Mouse (Mus musculus) layer of hippocampus, adult 18-20 months (tissue): ENCODE results near the gene Defb28. TPM values are rescaled to one million over a fixed set of nuclear protein-coding genes. Genes with fewer than 3 reads are reported as not detected.

ENCODE experiments used
- DNase-seq, 2 experiments: peaks; one replicate each; pipeline ENCODE4 v3.0.0; 2022; ENCODE audit warnings: low spot score in 2 of 2
- total RNA-seq, 2 experiments: library from RNA; stranded (reverse); gene quantifications; 2 replicates each; pipeline ENCODE4 v1.2.3; 2021

The Defb28 gene
- total RNA-seq, 2 experiments from 2014 or later: not detected

DNA sequence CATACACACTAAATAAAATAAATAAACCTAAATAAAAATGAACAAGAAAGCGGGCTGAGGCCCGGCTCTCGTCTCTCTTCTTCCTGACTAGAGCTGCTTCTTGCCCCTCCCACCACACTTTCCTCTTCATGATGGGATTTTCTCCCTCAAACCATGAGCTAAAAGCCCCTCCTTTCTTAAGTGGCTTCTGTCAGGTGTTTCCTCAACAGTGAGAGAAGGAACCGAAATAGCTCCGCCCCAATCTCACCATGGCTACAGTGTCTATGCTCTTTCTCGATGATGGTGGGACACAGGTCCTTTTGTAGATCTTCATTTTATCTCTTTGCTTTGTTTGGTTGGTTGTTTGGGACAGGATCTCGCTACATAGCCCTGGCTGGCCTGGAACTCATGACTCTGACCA, 38.6 kb downstream of the Defb28 start:
- no peak for DNase-seq

DNA sequence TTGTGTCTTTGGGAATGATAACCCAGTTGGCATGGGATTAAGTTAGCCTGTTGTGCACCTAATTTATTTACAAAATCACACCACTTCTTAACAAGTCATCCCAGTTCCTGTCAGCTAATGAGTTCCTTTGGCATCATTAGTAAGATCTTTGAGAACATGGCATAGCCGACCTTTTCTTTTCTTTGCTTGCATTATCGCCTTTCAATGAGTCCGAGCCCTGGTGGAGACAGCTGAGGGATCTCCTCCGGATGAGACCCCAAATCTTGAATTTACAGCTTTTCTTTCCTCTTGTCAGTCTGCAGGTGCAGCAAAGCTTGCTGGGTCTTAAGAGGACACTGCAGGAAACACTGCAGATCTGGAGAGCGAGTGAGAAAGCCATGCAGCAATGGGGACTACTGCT, 51.0 kb downstream of the Defb28 start, which contains the start of gene Gm17416:
Gene Gm17416 (plus strand): TSS at position 301 of the 400 bp plus-strand sequence.
- DNase-seq: no peak

DNA sequence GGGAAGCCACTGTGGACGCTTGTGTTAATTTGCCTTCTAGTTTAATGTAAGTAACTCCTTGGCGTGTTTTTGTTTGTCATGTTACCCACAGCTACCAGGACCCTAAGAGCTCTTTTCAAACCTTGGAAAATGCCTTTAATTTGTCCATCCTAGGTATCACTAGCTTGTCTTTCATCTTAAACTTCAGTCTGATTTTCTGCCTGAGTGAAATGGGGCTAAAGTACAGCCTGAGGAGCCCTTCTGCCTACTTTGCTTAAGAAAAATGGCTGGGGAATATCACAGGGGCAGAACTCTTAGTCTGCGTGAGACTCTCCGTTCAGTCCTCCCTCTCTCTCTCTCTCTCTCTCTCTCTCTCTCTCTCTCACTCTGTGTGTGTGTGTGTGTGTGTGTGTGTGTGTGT, 51.8 kb downstream of the Defb28 start:
- DNase-seq: no peak

DNA sequence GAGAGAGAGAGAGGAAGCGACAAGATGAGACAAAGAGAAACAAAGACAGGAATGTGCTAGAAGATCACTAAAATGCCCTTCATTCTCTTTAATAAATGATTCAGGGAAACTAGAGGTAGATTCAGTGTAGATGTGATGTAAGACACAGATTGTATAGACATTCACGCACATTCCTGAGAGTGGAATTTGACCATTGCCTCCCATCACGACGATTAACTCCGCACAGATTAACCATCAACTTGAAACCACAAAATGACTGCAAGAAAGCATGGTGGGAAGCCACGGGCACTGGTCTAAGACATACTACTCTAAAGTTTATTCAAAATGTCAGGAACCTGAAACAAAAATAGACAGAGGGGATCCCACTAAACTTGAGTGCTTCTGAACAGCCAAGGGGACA, 52.3 kb downstream of the Defb28 start:
- DNase-seq: no peak

Other genes with a start within 250 kb of the Defb28 start
- 10 to 100 TPM; 50.8 to 54.8 TPM for gene Tbc1d20, start 224.4 kb upstream of the Defb28 start, total RNA-seq
- 100 to 1,000 TPM; 100 to 110 TPM for gene Rbck1, start 185.6 kb upstream of the Defb28 start, total RNA-seq
- under 1 TPM in 1 of 2 experiments, not detected in 1; 0.69 TPM for gene Trib3, start 174.2 kb upstream of the Defb28 start, total RNA-seq
- 100 to 1,000 TPM in 1 of 2 experiments, 10 to 100 TPM in 1; 95.7 to 106 TPM for gene Nrsn2, start 141.6 kb upstream of the Defb28 start, total RNA-seq
- 10 to 100 TPM; 15.0 to 15.6 TPM for gene Sox12, start 120.2 kb upstream of the Defb28 start, total RNA-seq
- gene Zcchc3, start 103.2 kb upstream of the Defb28 start, total RNA-seq: 10 to 100 TPM; 10.2 to 10.6 TPM
- 1 to 10 TPM; 1.7 to 2.3 TPM for gene 6820408C15Rik, start 102.7 kb upstream of the Defb28 start, total RNA-seq
- gene Defb23, start 53.6 kb upstream of the Defb28 start, total RNA-seq: not detected
- not detected for gene Defb20, start 41.2 kb upstream of the Defb28 start, total RNA-seq
- not detected for gene Defb22, start 28.1 kb upstream of the Defb28 start, total RNA-seq
- not detected for gene Defb26, start 6.6 kb upstream of the Defb28 start, total RNA-seq
- gene Defb29, start 21.8 kb downstream of the Defb28 start, total RNA-seq: not detected
- not detected for gene Gm17416, start 51.1 kb downstream of the Defb28 start, total RNA-seq
- gene Defb21, start 54.5 kb downstream of the Defb28 start, total RNA-seq: not detected
- gene Defb19, start 62.1 kb downstream of the Defb28 start, total RNA-seq: not detected
- not detected for gene Defb45, start 81.1 kb downstream of the Defb28 start, total RNA-seq
- not detected for gene Defb36, start 86.1 kb downstream of the Defb28 start, total RNA-seq
- not detected for gene Defb25, start 104.8 kb downstream of the Defb28 start, total RNA-seq
- under 1 TPM; 0.74 to 0.79 TPM for gene Rem1, start 108.7 kb downstream of the Defb28 start, total RNA-seq
- 10 to 100 TPM; 75.0 to 76.0 TPM for gene H13, start 151.2 kb downstream of the Defb28 start, total RNA-seq
- 10 to 100 TPM; 18.3 to 19.2 TPM for gene Mcts2, start 168.8 kb downstream of the Defb28 start, total RNA-seq
- 10 to 100 TPM; 19.5 to 22.3 TPM for gene Id1, start 218.0 kb downstream of the Defb28 start, total RNA-seq
- gene Cox4i2, start 235.9 kb downstream of the Defb28 start, total RNA-seq: 1 to 10 TPM; 1.1 to 2.3 TPM